Mouse (Mus musculus) heart, postnatal 0 days (tissue): ENCODE measurements at regions not wholly inside any gene's neighbourhood (a gene's known extent, or its start where the extent isn't known, plus 50 kb on each side); places are given as distances from the start of the nearest gene placed in this dataset.
"Not testable (repeated sequence)": the region's sequence is repeated elsewhere in the genome, so short reads cannot be mapped to it uniquely, and the experiment has no call there.

Source experiments
- CTCF ChIP-seq: IDR thresholded peaks from 2 replicates; pipeline ENCODE4 v1.5.1; 2016; ENCODE audit warnings: antibody characterized with exemption, control low read depth, low read depth
- EP300 ChIP-seq: IDR thresholded peaks from 2 replicates; pipeline ENCODE4 v1.6.1; 2016; ENCODE audit warnings: antibody characterized with exemption, low read depth

GRCm38 (mm10) chr12:113597163-113597562, 53.5 kb downstream of the Adam6a start:
- TF ChIP-seq CTCF, EP300: not testable (repeated sequence)
